9 mouse cellular contexts compared by ENCODE assay signal in the genomic region with DNA sequence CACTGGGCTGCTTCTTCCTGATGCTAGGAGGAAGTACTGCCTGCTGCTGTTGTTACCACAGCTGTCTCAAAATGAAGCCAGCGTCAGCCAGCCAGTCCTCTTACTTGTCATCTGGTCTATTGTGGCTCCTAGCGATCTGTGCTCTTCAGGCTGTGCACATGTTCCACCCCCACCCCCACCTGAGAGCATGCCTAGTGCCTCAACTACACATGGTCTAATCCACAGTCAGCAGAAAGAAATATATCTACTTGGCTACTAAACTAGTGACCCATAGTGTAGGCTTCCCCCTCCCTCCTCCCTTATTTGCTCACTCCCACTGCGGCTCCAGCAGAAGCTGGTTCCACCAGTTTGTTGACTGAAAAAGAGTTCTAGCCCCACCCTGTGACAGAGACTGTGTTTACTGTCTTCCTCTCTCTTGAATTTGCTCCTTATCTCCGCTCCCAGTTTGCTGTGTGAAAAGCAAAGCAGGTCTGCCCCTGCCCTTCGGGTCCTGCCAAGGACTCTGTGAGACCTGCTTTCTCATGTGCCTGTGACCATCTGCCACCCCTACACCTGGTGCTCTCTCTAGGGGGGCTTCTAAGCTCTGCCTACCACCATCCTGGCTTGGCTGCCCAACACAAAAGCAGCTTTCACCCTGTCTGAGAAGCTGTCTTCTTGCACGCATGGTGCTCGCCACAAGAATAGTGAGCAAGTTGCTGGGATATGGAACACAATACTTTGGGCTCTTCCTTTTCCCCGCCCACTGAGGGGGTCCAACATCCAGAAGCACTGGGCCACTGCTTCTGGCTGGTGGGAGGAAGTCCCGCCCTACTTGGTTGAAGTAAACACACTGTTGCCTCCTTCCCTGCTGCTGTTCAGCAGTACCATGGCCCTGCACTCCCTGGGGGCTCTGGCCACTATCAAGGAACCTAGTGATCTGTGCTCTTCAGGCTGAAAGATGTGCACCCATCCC. TPM values are rescaled to one million over a fixed set of nuclear protein-coding genes. Genes with fewer than 3 reads are reported as not detected.
DNase-seq lines count a peak whose midpoint lies in the region; ATAC-seq and TF ChIP-seq lines count a peak whose summit lies in the region.
"Had no signal": no experiment of that assay in that cellular context is flagged by ENCODE, and none has a peak within 500 bp of the region (broad histone marks: within the 10 kb centered on the region; RNA-seq: fewer than 3 reads in every experiment).

No protein-coding gene starts in this region.

- no peak for DNase-seq in forebrain, embryonic 10.5 days (ENCODE audit: extremely low spot score, low spot score)
- DNase-seq in ES-CJ7 (ENCODE audit: low read depth, low spot score), result peak; percentile 51
- no peak for DNase-seq in liver, embryonic 14.5 days (ENCODE audit: low read depth in 3 of 3, low spot score in 3 of 3)
- DNase-seq in ovary, postnatal 10 days (ENCODE audit: low spot score), result no peak
- no peak for DNase-seq in thymus, postnatal 14 days
- DNase-seq in gastrocnemius, postnatal 10 days, result no peak

- H3K9me3 ChIP-seq in forebrain, embryonic 10.5 days, result no peaks in the 10 kb centered on the region
- H3K9me3 ChIP-seq in forebrain, embryonic 16.5 days (ENCODE audit: control insufficient read depth, low read length), result no peaks in the 10 kb centered on the region
- H3K9me3 ChIP-seq in forebrain, embryonic 12.5 days, result no peaks in the 10 kb centered on the region
- H3K9me3 ChIP-seq in liver, embryonic 14.5 days (ENCODE audit: control insufficient read depth, low read length), result no peaks in the 10 kb centered on the region

- H3K9ac ChIP-seq in forebrain, embryonic 16.5 days (replicated peaks; ENCODE audit: low read depth, low read length), result no peak overlapping the region
- no peak overlapping the region for H3K9ac ChIP-seq in forebrain, embryonic 12.5 days
- no peak overlapping the region for H3K9ac ChIP-seq in liver, embryonic 14.5 days (replicated peaks)

- no peak for ATAC-seq in forebrain, embryonic 16.5 days
- no peak for ATAC-seq in forebrain, embryonic 12.5 days (ENCODE audit: low FRiP score)
- ATAC-seq in liver, embryonic 14.5 days (ENCODE audit: insufficient read depth), result no peak

- no peaks in the 10 kb centered on the region for H3K36me3 ChIP-seq in forebrain, embryonic 10.5 days (replicated peaks)
- H3K36me3 ChIP-seq in forebrain, embryonic 16.5 days (ENCODE audit: control insufficient read depth, insufficient read depth), result no peaks in the 10 kb centered on the region
- H3K36me3 ChIP-seq in forebrain, embryonic 12.5 days (replicated peaks), result no peaks in the 10 kb centered on the region
- H3K36me3 ChIP-seq in liver, embryonic 14.5 days (replicated peaks; ENCODE audit: control insufficient read depth, insufficient read depth, low read depth), result no peaks in the 10 kb centered on the region

- TF ChIP-seq EP300 in liver, embryonic 14.5 days (IDR thresholded peaks at IDR 0.05; ENCODE audit: low read depth), result no peak

- 0 out of 2 replicates have a peak overlapping the region, but pooled peaks have one; percentile 69 for H3K27ac ChIP-seq in forebrain, embryonic 10.5 days
- H3K27ac ChIP-seq in forebrain, embryonic 16.5 days (ENCODE audit: low read length), result no peak overlapping the region
- no peak overlapping the region for H3K27ac ChIP-seq in forebrain, embryonic 12.5 days
- H3K27ac ChIP-seq in liver, embryonic 14.5 days, result no peak overlapping the region

- H3K4me1 ChIP-seq in forebrain, embryonic 10.5 days, result peaks cover 8% of the 10 kb centered on the region
- no peaks in the 10 kb centered on the region; the same call in 1 of the 2 replicates for H3K4me1 ChIP-seq in forebrain, embryonic 16.5 days (replicated peaks; ENCODE audit: control insufficient read depth, insufficient read depth, low read length)
- peaks cover 4% of the 10 kb centered on the region; the same call in 1 of the 2 replicates for H3K4me1 ChIP-seq in forebrain, embryonic 12.5 days
- no peaks in the 10 kb centered on the region; a peak in 1 of 4 replicates for H3K4me1 ChIP-seq in liver, embryonic 14.5 days (replicated peaks; ENCODE audit: control insufficient read depth in 2 of 2, insufficient read depth in 2 of 2, low read length in 1 of 2)

- no peaks in the 10 kb centered on the region for H3K27me3 ChIP-seq in forebrain, embryonic 10.5 days (ENCODE audit: poor library complexity, severe bottlenecking)
- no peaks in the 10 kb centered on the region for H3K27me3 ChIP-seq in forebrain, embryonic 16.5 days (replicated peaks; ENCODE audit: control insufficient read depth, insufficient read depth, low read length)
- H3K27me3 ChIP-seq in forebrain, embryonic 12.5 days, result no peaks in the 10 kb centered on the region
- H3K27me3 ChIP-seq in liver, embryonic 14.5 days (ENCODE audit: control insufficient read depth, insufficient read depth, low read length), result no peaks in the 10 kb centered on the region

- no peak for TF ChIP-seq CTCF in liver, embryonic 14.5 days (IDR thresholded peaks at IDR 0.05; ENCODE audit: low read depth)

- H3K4me2 ChIP-seq in forebrain, embryonic 16.5 days (ENCODE audit: low read length), result no peak overlapping the region
- peak overlapping the region; percentile 27; the same call in 1 of the 2 replicates for H3K4me2 ChIP-seq in forebrain, embryonic 12.5 days
- peak overlapping the region; percentile 4; the same call in 1 of the 2 replicates for H3K4me2 ChIP-seq in liver, embryonic 14.5 days (ENCODE audit: low read depth)

- peak overlapping the region; percentile 16; the same call in 1 of the 2 replicates for H3K4me3 ChIP-seq in forebrain, embryonic 10.5 days
- no peak overlapping the region for H3K4me3 ChIP-seq in forebrain, embryonic 16.5 days (replicated peaks; ENCODE audit: low read length)
- no peak overlapping the region for H3K4me3 ChIP-seq in forebrain, embryonic 12.5 days (replicated peaks)
- no peak overlapping the region for H3K4me3 ChIP-seq in liver, embryonic 14.5 days (ENCODE audit: insufficient read depth in 1 of 2, low read depth in 2 of 2, low read length in 2 of 2)

- 71% methylated on average over 9 of the region's 9 CpGs for WGBS in forebrain, embryonic 10.5 days
- WGBS in forebrain, embryonic 16.5 days, result 64% methylated on average over 9 of the region's 9 CpGs
- 61% methylated on average over 9 of the region's 9 CpGs for WGBS in forebrain, embryonic 12.5 days
- WGBS in liver, embryonic 14.5 days (ENCODE audit: insufficient replicate concordance), result 28% methylated on average over 9 of the region's 9 CpGs

RNA-seq across cellular contexts. Expression of a gene that starts 14.0 kb away (rescaled TPM):
- 1.4 and 1.5 TPM in 2 replicates for polyA plus RNA-seq in forebrain, embryonic 10.5 days (2016; fragmentation: Nextera tagmentation; extraction: Ambion mirVana)
- polyA plus RNA-seq in forebrain, embryonic 16.5 days (2015; fragmentation: Nextera tagmentation; extraction: Ambion mirVana), result 2.0 and 4.0 TPM in 2 replicates
- 0.55 and 0.94 TPM in 2 replicates for polyA plus RNA-seq in forebrain, embryonic 12.5 days (2016; fragmentation: Nextera tagmentation; extraction: Ambion mirVana)
- polyA plus RNA-seq in liver, embryonic 14.5 days (2012; rRNA removed), result 0.02 and 0.06 TPM in 2 replicates
- 0.06 and 0.09 TPM in 2 replicates for polyA plus RNA-seq in liver, embryonic 14.5 days (2014; fragmentation: Nextera tagmentation; extraction: Ambion mirVana)
- total RNA-seq in gastrocnemius, postnatal 10 days (2021), result not detected
- polyA plus RNA-seq: C2C12 had no signal
